ENCODE assay signal across 9 mouse cellular contexts in genomic region chr2:51914944-51915680, GRCm38 (mm10). TPM values are rescaled to one million over a fixed set of nuclear protein-coding genes. Genes with fewer than 3 reads are reported as not detected.
A peak's percentile ranks its signal among the peaks of the same experiment; 100 is the strongest.
DNase-seq lines count a peak whose midpoint lies in the region; ATAC-seq and TF ChIP-seq lines count a peak whose summit lies in the region.
"Had no signal": no experiment of that assay in that cellular context is flagged by ENCODE, and none has a peak within 500 bp of the region (broad histone marks: within the 10 kb centered on the region; RNA-seq: fewer than 3 reads in every experiment).

No protein-coding gene starts in this region.

- H3K4me1 ChIP-seq in ES-E14 (ENCODE audit: control insufficient read depth in 2 of 2, insufficient read depth in 2 of 2, low read length in 2 of 2, poor library complexity in 1 of 2), result no peaks in the 10 kb centered on the region
- H3K4me1 ChIP-seq in embryonic facial prominence, embryonic 14.5 days (ENCODE audit: control insufficient read depth, insufficient read depth, low read length), result peaks cover 7% of the 10 kb centered on the region
- H3K4me1 ChIP-seq in heart, postnatal 0 days (ENCODE audit: control insufficient read depth, insufficient read depth), result no peaks in the 10 kb centered on the region
- H3K4me1 ChIP-seq in lung, embryonic 15.5 days, result peaks cover 8% of the 10 kb centered on the region; the same call in 1 of the 2 replicates

- in situ Hi-C loops in ES-E14 (cut with MboI; ENCODE audit: low sequenced_read_pairs in 2 of 2, unreplicated experiment in 2 of 2), result loop anchor here in 1 of 2 experiments (5.0 to 25.0 kb wide), 2 partner anchors 373 to 1603 kb away; no protein-coding TSS in a partner anchor

- DNase-seq in ES-E14 (ENCODE audit: low read depth, low spot score), result peak; percentile 71
- DNase-seq in adrenal gland, postnatal 4 days (ENCODE audit: low spot score in 2 of 2), result peak; percentile 31 to 48
- peak; percentile 93 for DNase-seq in embryonic facial prominence, embryonic 14.5 days (ENCODE audit: low spot score)
- peak; percentile 84 for DNase-seq in heart, postnatal 0 days (ENCODE audit: low spot score)
- peak; percentile 64 to 84 for DNase-seq in kidney, postnatal 25 days
- peak; percentile 37 for DNase-seq in ovary, postnatal 10 days (ENCODE audit: low spot score)
- DNase-seq in urinary bladder, postnatal 25 days (ENCODE audit: low spot score), result peak; percentile 63

- ATAC-seq in embryonic facial prominence, embryonic 14.5 days (ENCODE audit: low read depth), result peak; percentile 57; the same call in 1 of the 2 replicates
- 0 out of 2 replicates have a peak, but pooled peaks have one; percentile 39 for ATAC-seq in heart, postnatal 0 days (ENCODE audit: insufficient read depth, low read depth)
- ATAC-seq in lung, embryonic 15.5 days (ENCODE audit: borderline replicate concordance, extremely low read depth, low FRiP score, low TSS enrichment), result peak; percentile 55; the same call in 1 of the 2 replicates

- no peaks in the 10 kb centered on the region for H3K9me3 ChIP-seq in ES-E14 (ENCODE audit: control insufficient read depth, insufficient read depth, low read depth, low read length)
- H3K9me3 ChIP-seq in embryonic facial prominence, embryonic 14.5 days (ENCODE audit: control insufficient read depth, low read length), result no peaks in the 10 kb centered on the region
- peaks cover 2% of the 10 kb centered on the region; the same call in 1 of the 2 replicates for H3K9me3 ChIP-seq in heart, postnatal 0 days (replicated peaks; ENCODE audit: control insufficient read depth, low read length)
- no peaks in the 10 kb centered on the region for H3K9me3 ChIP-seq in lung, embryonic 15.5 days
- H3K9me3 ChIP-seq: limb, embryonic 12.5 days had no signal

- TF ChIP-seq EP300 in heart, postnatal 0 days (IDR thresholded peaks at IDR 0.05; ENCODE audit: low read depth), result no peak

- TF ChIP-seq CTCF in heart, postnatal 0 days (IDR thresholded peaks at IDR 0.05; ENCODE audit: low read depth), result peak; percentile 83

- no peaks in the 10 kb centered on the region for H3K27me3 ChIP-seq in embryonic facial prominence, embryonic 14.5 days (replicated peaks; ENCODE audit: control insufficient read depth, insufficient read depth, low read length)
- H3K27me3 ChIP-seq in heart, postnatal 0 days (ENCODE audit: control insufficient read depth, insufficient read depth, low read length), result no peaks in the 10 kb centered on the region
- no peaks in the 10 kb centered on the region for H3K27me3 ChIP-seq in lung, embryonic 15.5 days
- H3K27me3 ChIP-seq: limb, embryonic 12.5 days had no signal

- no peak overlapping the region for H3K4me3 ChIP-seq in ES-E14 (ENCODE audit: insufficient read depth in 1 of 2, low read depth in 1 of 2, low read length in 2 of 2, poor library complexity in 1 of 2, severe bottlenecking in 1 of 2)
- no peak overlapping the region for H3K4me3 ChIP-seq in embryonic facial prominence, embryonic 14.5 days (ENCODE audit: low read depth, low read length)
- no peak overlapping the region for H3K4me3 ChIP-seq in heart, postnatal 0 days (ENCODE audit: low read depth, low read length)
- no peak overlapping the region for H3K4me3 ChIP-seq in lung, embryonic 15.5 days
- H3K4me3 ChIP-seq: limb, embryonic 12.5 days had no signal

- no peak overlapping the region for H3K9ac ChIP-seq in ES-E14 (ENCODE audit: insufficient read depth, low read depth, low read length, poor library complexity, severe bottlenecking)
- H3K9ac ChIP-seq in embryonic facial prominence, embryonic 14.5 days (ENCODE audit: low read depth, low read length), result no peak overlapping the region
- H3K9ac ChIP-seq in heart, postnatal 0 days (replicated peaks; ENCODE audit: low read depth, low read length), result no peak overlapping the region
- no peak overlapping the region for H3K9ac ChIP-seq in lung, embryonic 15.5 days
- H3K9ac ChIP-seq: limb, embryonic 12.5 days had no signal

- H3K27ac ChIP-seq in ES-E14 (ENCODE audit: insufficient read depth, low read depth, low read length, poor library complexity, severe bottlenecking), result no peak overlapping the region
- H3K27ac ChIP-seq in embryonic facial prominence, embryonic 14.5 days (replicated peaks; ENCODE audit: low read depth, low read length), result no peak overlapping the region
- H3K27ac ChIP-seq in heart, postnatal 0 days (ENCODE audit: low read depth), result no peak overlapping the region
- no peak overlapping the region for H3K27ac ChIP-seq in lung, embryonic 15.5 days
- H3K27ac ChIP-seq: limb, embryonic 12.5 days had no signal

- no peak overlapping the region for H3K4me2 ChIP-seq in embryonic facial prominence, embryonic 14.5 days (ENCODE audit: low read depth, low read length)
- no peak overlapping the region for H3K4me2 ChIP-seq in heart, postnatal 0 days (ENCODE audit: low read depth, low read length)
- no peak overlapping the region for H3K4me2 ChIP-seq in lung, embryonic 15.5 days
- H3K4me2 ChIP-seq: limb, embryonic 12.5 days had no signal

- no peaks in the 10 kb centered on the region for H3K36me3 ChIP-seq in ES-E14 (ENCODE audit: control insufficient read depth, insufficient read depth, low read length, poor library complexity, severe bottlenecking)
- H3K36me3 ChIP-seq in embryonic facial prominence, embryonic 14.5 days (ENCODE audit: control insufficient read depth, insufficient read depth, low read length), result no peaks in the 10 kb centered on the region
- no peaks in the 10 kb centered on the region for H3K36me3 ChIP-seq in heart, postnatal 0 days (replicated peaks; ENCODE audit: control insufficient read depth, insufficient read depth, low read length)
- no peaks in the 10 kb centered on the region for H3K36me3 ChIP-seq in lung, embryonic 15.5 days
- H3K36me3 ChIP-seq: limb, embryonic 12.5 days had no signal

- WGBS in embryonic facial prominence, embryonic 14.5 days, result 13% methylated on average over 5 of the region's 5 CpGs
- 19% methylated on average over 5 of the region's 5 CpGs for WGBS in heart, postnatal 0 days
- 12% methylated on average over 5 of the region's 5 CpGs for WGBS in lung, embryonic 15.5 days

TF ChIP-seq in ES-E14, 5 proteins besides CTCF, POLR2A, EP300 and RAD21:
- TF ChIP-seq CHD2 (IDR thresholded peaks at IDR 0.05; ENCODE audit: low read depth, low read length), result no peak
- no peak for TF ChIP-seq HCFC1 (IDR thresholded peaks at IDR 0.05; ENCODE audit: borderline replicate concordance, insufficient read depth, low read length)
- TF ChIP-seq MAFK (IDR thresholded peaks at IDR 0.05; ENCODE audit: insufficient read depth, low read depth, low read length), result no peak
- peak; percentile 99 for TF ChIP-seq ZC3H11A (IDR thresholded peaks at IDR 0.05; ENCODE audit: borderline replicate concordance, low read depth, low read length)

RNA-seq across cellular contexts. Expression of gene Rbm43, which starts 19.9 kb away (rescaled TPM):
- 2.5 and 2.9 TPM in 2 replicates for total RNA-seq in ES-E14 (2012; rRNA removed)
- 10 to 100 TPM; 23.2 to 23.3 TPM for total RNA-seq in adrenal gland, postnatal 4 days (2021)
- 12.6 and 14.3 TPM in 2 replicates for polyA plus RNA-seq in embryonic facial prominence, embryonic 14.5 days (2014; fragmentation: Nextera tagmentation; extraction: Ambion mirVana)
- 6.8 and 27.9 TPM in 2 replicates for total RNA-seq in heart, postnatal 0 days (2014; rRNA removed; ENCODE audit: low replicate concordance)
- polyA plus RNA-seq in heart, postnatal 0 days (2015; fragmentation: Nextera tagmentation; extraction: Ambion mirVana), result 9.7 and 10.7 TPM in 2 replicates
- 19.6 and 22.0 TPM in 2 replicates for polyA plus RNA-seq in lung, embryonic 15.5 days (2015; fragmentation: Nextera tagmentation; extraction: Ambion mirVana)

RNA-seq across cellular contexts. Expression of gene Nmi, which starts 58.2 kb away (rescaled TPM):
- 1.0 and 1.7 TPM in 2 replicates for total RNA-seq in ES-E14 (2012; rRNA removed)
- total RNA-seq in adrenal gland, postnatal 4 days (2021), result 10 to 100 TPM; 14.9 to 16.4 TPM
- 12.9 and 16.8 TPM in 2 replicates for polyA plus RNA-seq in embryonic facial prominence, embryonic 14.5 days (2014; fragmentation: Nextera tagmentation; extraction: Ambion mirVana)
- total RNA-seq in heart, postnatal 0 days (2014; rRNA removed; ENCODE audit: low replicate concordance), result 2.2 and 6.0 TPM in 2 replicates
- 19.8 and 25.6 TPM in 2 replicates for polyA plus RNA-seq in heart, postnatal 0 days (2015; fragmentation: Nextera tagmentation; extraction: Ambion mirVana)
- 23.5 and 28.5 TPM in 2 replicates for polyA plus RNA-seq in lung, embryonic 15.5 days (2015; fragmentation: Nextera tagmentation; extraction: Ambion mirVana)

Comparison
In these comparisons a context has a peak if more than half of its experiments do, and no peak if none do; other contexts are left out.
1. DNase-seq: peak in every context shown above with its lines; median percentile 93 in embryonic facial prominence, embryonic 14.5 days; 84 in heart, postnatal 0 days; 74 in kidney, postnatal 25 days; 71 in ES-E14; 63 in urinary bladder, postnatal 25 days; 40 in adrenal gland, postnatal 4 days; 37 in ovary, postnatal 10 days.